Comparison of ENCODE assay signal across 10 mouse cellular contexts in genomic region chr4:56070664-56071334, GRCm38 (mm10).
DNase-seq lines count a peak whose midpoint lies in the region; ATAC-seq lines count a peak whose summit lies in the region.
"Had no signal": no experiment of that assay in that cellular context is flagged by ENCODE, and none has a peak within 500 bp of the region (broad histone marks: within the 10 kb centered on the region; RNA-seq: fewer than 3 reads in every experiment).

No protein-coding gene starts in this region.

- H3K27me3 ChIP-seq in forebrain, embryonic 14.5 days (replicated peaks; ENCODE audit: control insufficient read depth, insufficient read depth, low read length) = no peaks in the 10 kb centered on the region
- no peaks in the 10 kb centered on the region for H3K27me3 ChIP-seq in forebrain, embryonic 10.5 days (ENCODE audit: poor library complexity, severe bottlenecking)
- H3K27me3 ChIP-seq in midbrain, embryonic 10.5 days (ENCODE audit: low read depth, poor library complexity, severe bottlenecking) = no peaks in the 10 kb centered on the region
- H3K27me3 ChIP-seq: embryonic facial prominence, embryonic 13.5 days; limb, embryonic 12.5 days had no signal

- DNase-seq in forebrain, embryonic 14.5 days (ENCODE audit: low spot score) = peak; percentile 65
- DNase-seq in forebrain, embryonic 10.5 days (ENCODE audit: extremely low spot score, low spot score) = no peak
- DNase-seq in 3T3-L1 (ENCODE audit: low read depth, low spot score) = peak; percentile 46
- DNase-seq in cerebellum, postnatal 14 days = peak; percentile 75 to 79
- peak; percentile 35 for DNase-seq in kidney, adult 9 months
- DNase-seq in lung, postnatal 10 days = peak; percentile 79
- DNase-seq in urinary bladder, postnatal 36 days (ENCODE audit: low spot score in 2 of 2) = peak; percentile 34 to 42
- no peak for DNase-seq in midbrain, embryonic 10.5 days (ENCODE audit: low spot score)

- H3K36me3 ChIP-seq in forebrain, embryonic 14.5 days (ENCODE audit: control insufficient read depth, insufficient read depth, low read length) = no peaks in the 10 kb centered on the region
- no peaks in the 10 kb centered on the region for H3K36me3 ChIP-seq in forebrain, embryonic 10.5 days (replicated peaks)
- no peaks in the 10 kb centered on the region for H3K36me3 ChIP-seq in midbrain, embryonic 10.5 days
- H3K36me3 ChIP-seq: embryonic facial prominence, embryonic 13.5 days; limb, embryonic 12.5 days had no signal

- WGBS in forebrain, embryonic 14.5 days = 88% methylated on average over 6 of the region's 6 CpGs
- 90% methylated on average over 6 of the region's 6 CpGs for WGBS in forebrain, embryonic 10.5 days
- WGBS in midbrain, embryonic 10.5 days = 88% methylated on average over 6 of the region's 6 CpGs

- no peak overlapping the region for H3K9ac ChIP-seq in forebrain, embryonic 14.5 days (ENCODE audit: low read length)
- H3K9ac ChIP-seq: embryonic facial prominence, embryonic 13.5 days; limb, embryonic 12.5 days had no signal

- no peak overlapping the region for H3K27ac ChIP-seq in forebrain, embryonic 14.5 days (ENCODE audit: low read depth, low read length)
- H3K27ac ChIP-seq in forebrain, embryonic 10.5 days = no peak overlapping the region
- H3K27ac ChIP-seq in midbrain, embryonic 10.5 days (replicated peaks) = no peak overlapping the region
- H3K27ac ChIP-seq: embryonic facial prominence, embryonic 13.5 days; limb, embryonic 12.5 days had no signal

- H3K4me3 ChIP-seq in forebrain, embryonic 14.5 days (ENCODE audit: low read depth, low read length) = no peak overlapping the region
- no peak overlapping the region for H3K4me3 ChIP-seq in forebrain, embryonic 10.5 days
- no peak overlapping the region for H3K4me3 ChIP-seq in midbrain, embryonic 10.5 days
- H3K4me3 ChIP-seq: embryonic facial prominence, embryonic 13.5 days; limb, embryonic 12.5 days had no signal

- H3K4me2 ChIP-seq in forebrain, embryonic 14.5 days (ENCODE audit: low read length) = no peak overlapping the region
- H3K4me2 ChIP-seq: embryonic facial prominence, embryonic 13.5 days; limb, embryonic 12.5 days had no signal

- H3K9me3 ChIP-seq in forebrain, embryonic 14.5 days (replicated peaks; ENCODE audit: control insufficient read depth, low read length) = no peaks in the 10 kb centered on the region
- H3K9me3 ChIP-seq in forebrain, embryonic 10.5 days = no peaks in the 10 kb centered on the region
- H3K9me3 ChIP-seq in midbrain, embryonic 10.5 days (replicated peaks) = no peaks in the 10 kb centered on the region
- H3K9me3 ChIP-seq: embryonic facial prominence, embryonic 13.5 days; limb, embryonic 12.5 days had no signal

- no peaks in the 10 kb centered on the region for H3K4me1 ChIP-seq in forebrain, embryonic 14.5 days (ENCODE audit: control insufficient read depth, insufficient read depth, low read length)
- no peaks in the 10 kb centered on the region for H3K4me1 ChIP-seq in forebrain, embryonic 10.5 days
- no peaks in the 10 kb centered on the region for H3K4me1 ChIP-seq in midbrain, embryonic 10.5 days
- H3K4me1 ChIP-seq: embryonic facial prominence, embryonic 13.5 days; limb, embryonic 12.5 days had no signal

- peak; percentile 37; the same call in 1 of the 2 replicates for ATAC-seq in forebrain, embryonic 14.5 days

Comparison
In these comparisons a context has a peak if more than half of its experiments do, and no peak if none do; other contexts are left out.
1. DNase-seq: peak in forebrain, embryonic 14.5 days (single experiment), 3T3-L1 (single experiment), cerebellum, postnatal 14 days (2 of 2), kidney, adult 9 months (single experiment), lung, postnatal 10 days (single experiment) and urinary bladder, postnatal 36 days (2 of 2); none in forebrain, embryonic 10.5 days (single experiment) and midbrain, embryonic 10.5 days (single experiment).